Mouse (Mus musculus) neutrophil, adult 59 days (primary cell): Measurements from ENCODE around the gene Vmn1r11. TPM values are rescaled to one million over a fixed set of nuclear protein-coding genes. Genes with fewer than 3 reads are reported as not detected.

Experiments
- total RNA-seq, 2 experiments: library from RNA; stranded (reverse); gene quantifications; 1 replicate in 1 of 2; 2 replicates in 1 of 2; pipeline ENCODE4 v1.2.4; 2023

The Vmn1r11 gene
- total RNA-seq, result not detected

DNA sequence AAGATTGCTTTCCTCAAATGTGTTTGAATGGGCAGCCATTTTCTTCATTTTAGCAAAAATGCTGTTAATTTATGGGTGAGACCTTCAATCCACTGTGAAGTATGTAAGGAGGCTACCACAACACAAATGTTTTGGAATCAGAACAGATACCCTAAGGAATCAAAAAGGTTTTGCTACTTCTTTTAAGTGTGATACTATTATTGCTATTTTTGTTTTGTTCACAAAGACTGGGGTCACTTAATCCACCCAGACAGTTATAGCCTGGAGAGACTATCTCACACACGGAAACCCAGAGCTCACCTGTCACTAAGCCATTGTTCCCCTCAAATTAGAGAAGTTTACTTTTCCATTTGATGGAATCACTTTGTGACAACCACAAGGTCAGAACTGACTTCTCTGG is at the start of gene Vmn1r11:
Gene Vmn1r11, plus strand, starts transcription at position 301 of the 400 bp plus-strand sequence.

DNA sequence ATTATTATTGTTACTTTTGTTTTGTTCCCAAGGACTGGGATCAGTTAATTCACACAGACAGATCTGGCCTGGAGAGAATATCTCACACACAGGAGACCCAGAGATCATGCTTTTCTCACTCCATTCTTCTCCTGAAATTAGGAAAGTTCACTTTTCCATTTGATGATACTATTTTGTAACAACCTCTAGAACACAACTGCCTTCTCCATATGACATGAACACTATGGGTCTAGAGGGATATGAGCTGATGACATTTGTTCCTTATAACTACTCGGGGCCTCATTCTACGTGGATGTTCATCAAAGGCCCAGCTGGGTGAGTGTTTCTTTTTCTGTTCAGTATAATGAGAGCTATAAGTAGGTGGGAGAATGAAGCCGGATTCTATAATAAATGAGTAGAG is 24.1 kb upstream of the Vmn1r11 start, which contains the start of gene Vmn1r10:
Gene Vmn1r10, plus strand, starts transcription at position 301 of the 400 bp plus-strand sequence.

DNA sequence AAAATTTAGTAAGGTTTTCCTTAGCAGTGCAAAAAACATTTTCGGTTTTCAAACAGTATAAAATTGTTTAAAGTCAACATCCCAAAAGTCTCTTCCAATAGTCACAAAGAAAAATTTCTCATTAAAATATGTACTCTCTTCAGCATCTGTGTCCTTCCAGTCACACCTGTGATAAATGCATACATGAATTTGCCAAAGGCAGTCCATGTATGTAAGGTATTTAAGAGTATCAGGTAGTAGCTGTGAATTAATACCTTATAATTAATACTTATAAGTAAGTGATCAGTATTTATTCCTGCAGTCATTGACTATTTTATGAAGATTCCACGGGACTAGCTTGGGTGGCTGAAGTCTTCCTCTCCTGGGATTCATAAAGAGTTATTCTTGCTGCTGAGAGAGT is 23.4 kb downstream of the Vmn1r11 start, which contains the start of gene Vmn1r12:
Gene Vmn1r12, plus strand, starts transcription at position 301 of the 400 bp plus-strand sequence.

Other genes starting within 250 kb of the Vmn1r11 start
- 10 to 100 TPM; 33.8 to 39.9 TPM for gene Nt5c3, start 209.5 kb upstream of the Vmn1r11 start, total RNA-seq
- under 1 TPM in 1 of 2 experiments, not detected in 1; 0.24 TPM for gene Vmn1r4, start 209.4 kb upstream of the Vmn1r11 start, total RNA-seq
- gene Vmn1r5, start 163.2 kb upstream of the Vmn1r11 start, total RNA-seq, result not detected
- not detected for gene Vmn1r6, start 136.2 kb upstream of the Vmn1r11 start, total RNA-seq
- gene Vmn1r7, start 108.1 kb upstream of the Vmn1r11 start, total RNA-seq, result not detected
- not detected for gene Vmn1r8, start 101.2 kb upstream of the Vmn1r11 start, total RNA-seq
- not detected for gene Vmn1r9, start 66.7 kb upstream of the Vmn1r11 start, total RNA-seq
- not detected for gene Vmn1r10, start 24.0 kb upstream of the Vmn1r11 start, total RNA-seq
- under 1 TPM; 0.09 to 0.20 TPM for gene Vmn1r12, start 23.5 kb downstream of the Vmn1r11 start, total RNA-seq
- not detected for gene Vmn1r13, start 69.8 kb downstream of the Vmn1r11 start, total RNA-seq
- not detected for gene Vmn1r14, start 98.2 kb downstream of the Vmn1r11 start, total RNA-seq
- not detected for gene Vmn1r15, start 124.5 kb downstream of the Vmn1r11 start, total RNA-seq
- not detected for gene Vmn1r16, start 196.0 kb downstream of the Vmn1r11 start, total RNA-seq
- not detected for gene Vmn1r17, start 230.3 kb downstream of the Vmn1r11 start, total RNA-seq